Mouse (Mus musculus) olfactory bulb, adult 2 months (tissue): Measurements from ENCODE around the gene Polr3gl. TPM values are rescaled to one million over a fixed set of nuclear protein-coding genes. Genes with fewer than 3 reads are reported as not detected.

Experiments used
- H3K27ac ChIP-seq: fragments of 200-500 bp; 2 replicates; pipeline ENCODE4 v1.5.1; 2012; ENCODE audit warnings: low read depth, low read length; ENCODE audit not compliant: insufficient read depth
- H3K4me1 ChIP-seq: fragments of 200-500 bp; 2 replicates; pipeline ENCODE4 v1.6.1; 2012; ENCODE audit warnings: low read length; ENCODE audit not compliant: control insufficient read depth, insufficient read depth
- H3K4me3 ChIP-seq: fragments of 200-500 bp; 2 replicates; pipeline ENCODE4 v1.5.1; 2012; ENCODE audit warnings: mild to moderate bottlenecking, low read depth, low read length, moderate library complexity; ENCODE audit not compliant: insufficient read depth
- CTCF ChIP-seq: fragments of 200-500 bp; IDR thresholded peaks from 2 replicates; pipeline ENCODE4 v1.5.1; 2012; ENCODE audit warnings: low read depth, mild to moderate bottlenecking, low read length, moderate library complexity; ENCODE audit not compliant: insufficient read depth
- POLR2A ChIP-seq: fragments of 200-500 bp; IDR thresholded peaks from 2 replicates; pipeline ENCODE4 v1.6.1; 2012; ENCODE audit warnings: mild to moderate bottlenecking, low read depth, low read length, moderate library complexity; ENCODE audit not compliant: insufficient read depth
- WGBS: fragments of 180-500 bp; shearing (Covaris S2); methylation state at CpG from one replicate; pipeline ENCODE4 v1.1.7; 2018; 5-methylcytosine and 5-hydroxymethylcytosine counted together
- polyA plus RNA-seq: library from polyadenylated mRNA; stranded (reverse); fragments of >200 nt; gene quantifications from 2 replicates; pipeline ENCODE4 v1.2.4, GENCODE M21; 2012; ENCODE audit warnings: low replicate concordance; ENCODE audit not compliant: missing spikeins, insufficient read depth, insufficient read length

Polr3gl gene
- polyA plus RNA-seq, 1 experiment = not detected

DNA sequence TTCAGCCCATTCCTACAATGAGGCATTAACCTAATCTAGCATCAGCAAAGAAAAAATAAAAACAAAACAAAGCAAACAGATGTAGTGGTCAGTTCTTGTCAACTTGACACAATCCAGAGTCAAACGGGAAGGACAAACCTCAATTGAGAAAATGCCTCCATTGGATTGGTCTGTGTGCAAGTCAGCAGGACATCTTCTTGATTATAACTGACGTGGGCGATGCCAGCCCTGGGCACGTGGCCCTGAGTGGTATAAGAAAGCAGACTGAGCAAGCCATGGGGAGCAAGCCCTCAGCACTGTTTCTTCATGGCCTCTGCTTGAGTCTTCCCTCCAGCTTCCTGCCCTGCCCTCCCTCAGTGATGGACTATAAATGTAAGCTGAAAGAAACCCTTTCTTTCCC, 47.1 kb downstream of the Polr3gl start:
- H3K27ac ChIP-seq = no peak overlapping the region
- no peak overlapping the region for H3K4me3 ChIP-seq
- TF ChIP-seq POLR2A (no peak), CTCF (no peak)
- 33% methylated on average over 4 of the region's 4 CpGs for WGBS
- H3K4me1 ChIP-seq = no peaks in the 10 kb centered on the region

DNA sequence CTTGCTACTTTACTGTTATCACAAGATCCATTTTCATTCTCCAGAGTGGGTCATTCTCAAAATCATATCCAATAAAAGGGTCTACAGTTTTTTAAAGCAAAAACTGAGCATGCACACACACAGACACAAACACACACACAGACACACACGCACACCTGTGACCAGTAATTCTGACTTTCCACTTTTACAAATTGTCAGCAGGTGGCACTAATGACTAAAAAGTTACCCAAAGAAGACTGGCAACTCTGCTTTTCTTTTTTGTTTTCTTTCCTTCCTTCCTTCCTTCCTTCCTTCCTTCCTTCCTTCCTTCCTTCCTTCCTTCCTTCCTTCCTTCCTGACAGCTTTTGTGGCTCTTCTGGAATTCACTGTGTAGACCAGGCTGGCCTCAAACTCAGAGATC, 48.4 kb downstream of the Polr3gl start:
- H3K27ac ChIP-seq = no peak overlapping the region
- no peak overlapping the region for H3K4me3 ChIP-seq
- no peak for TF ChIP-seq CTCF
- no peak for TF ChIP-seq POLR2A
- H3K4me1 ChIP-seq = no peaks in the 10 kb centered on the region
- WGBS = 33% methylated on average over 1 of the region's 1 CpGs

DNA sequence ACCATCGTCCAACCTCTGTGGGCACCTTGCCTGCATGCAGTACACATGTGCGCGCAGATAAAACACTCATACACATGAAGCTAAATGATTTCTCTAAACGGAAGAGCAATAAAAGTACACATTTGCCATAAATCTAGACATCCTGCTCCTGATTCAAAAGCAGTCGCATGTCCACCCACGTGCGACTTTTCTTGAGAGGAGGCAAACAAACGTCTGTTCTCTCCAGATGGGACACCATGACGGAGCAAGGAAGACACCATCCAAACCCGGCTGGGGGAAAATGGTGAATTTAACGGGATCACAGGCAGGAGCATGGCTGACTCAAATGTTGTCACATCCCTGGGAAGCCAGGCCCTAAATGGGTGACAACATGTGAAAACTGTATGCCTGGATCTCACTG, 50.6 kb downstream of the Polr3gl start:
- 94% methylated on average over 11 of the region's 11 CpGs for WGBS
- no peaks in the 10 kb centered on the region for H3K4me1 ChIP-seq
- H3K27ac ChIP-seq = no peak overlapping the region
- no peak for TF ChIP-seq CTCF
- no peak for TF ChIP-seq POLR2A
- no peak overlapping the region for H3K4me3 ChIP-seq

DNA sequence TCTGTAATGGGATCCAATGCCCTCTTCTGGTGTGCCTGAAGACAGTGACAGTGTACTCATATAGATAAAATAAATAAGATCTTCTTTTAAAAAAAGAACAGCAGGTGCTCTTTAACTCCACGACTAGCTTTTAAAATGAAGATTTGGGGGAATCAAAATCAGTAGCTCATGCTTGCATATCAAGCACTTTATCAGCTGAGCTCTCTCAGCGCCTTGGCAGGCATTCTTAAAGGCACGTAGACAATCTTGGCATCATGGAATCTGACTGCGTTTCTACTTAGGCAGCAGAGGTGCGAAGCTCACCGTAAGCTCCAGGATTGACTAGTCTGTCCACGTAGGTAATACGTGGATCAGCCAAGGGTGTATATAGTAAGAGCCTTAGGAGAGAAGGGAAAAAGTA, 51.4 kb downstream of the Polr3gl start:
- WGBS = 82% methylated on average over 8 of the region's 8 CpGs
- no peaks in the 10 kb centered on the region for H3K4me1 ChIP-seq
- H3K27ac ChIP-seq = no peak overlapping the region
- no peak overlapping the region for H3K4me3 ChIP-seq
- TF ChIP-seq CTCF (no peak), POLR2A (no peak)

DNA sequence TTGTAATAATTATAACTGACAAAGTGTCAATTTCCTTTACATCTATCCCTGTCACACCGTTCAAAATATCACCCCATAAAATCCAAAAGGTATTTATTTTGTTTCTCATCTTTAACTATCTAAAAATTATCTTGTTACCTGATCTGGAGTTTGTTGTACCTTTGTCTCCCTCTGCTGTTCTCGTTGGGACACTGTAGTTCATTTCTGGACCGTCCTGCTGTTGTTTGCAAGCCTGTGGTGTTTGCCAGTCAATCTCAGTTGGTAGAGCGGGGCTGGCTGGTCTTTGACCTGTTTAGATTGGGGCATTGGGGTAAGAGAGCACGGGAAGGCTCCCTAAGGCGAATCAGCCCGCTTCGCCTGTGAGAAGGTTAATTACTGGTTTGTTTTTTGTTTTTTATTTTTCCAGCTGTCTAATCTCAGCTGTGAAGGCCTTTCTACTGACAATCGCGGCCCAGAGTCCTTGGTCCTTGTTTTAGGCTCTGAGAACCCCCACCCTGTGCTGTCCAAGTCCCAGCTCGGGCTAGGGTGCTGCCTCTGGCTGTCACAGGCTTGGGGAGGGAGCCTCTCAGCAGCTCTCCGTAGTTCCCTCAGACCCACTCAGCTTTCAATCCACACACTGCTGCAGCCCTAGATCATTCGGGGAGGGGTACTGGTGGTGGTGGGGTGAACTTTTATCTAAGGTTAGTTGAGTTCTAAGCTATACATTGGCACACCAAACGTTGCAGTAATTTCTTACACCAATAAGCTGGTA, 52.5 kb downstream of the Polr3gl start:
- Histone ChIP-seq H3K4me1 (no peaks in the 10 kb centered on the region), H3K27ac (no peak overlapping the region), H3K4me3 (no peak overlapping the region)
- no peak for TF ChIP-seq CTCF
- TF ChIP-seq POLR2A = no peak
- WGBS = 26% methylated on average over 14 of the region's 14 CpGs

DNA sequence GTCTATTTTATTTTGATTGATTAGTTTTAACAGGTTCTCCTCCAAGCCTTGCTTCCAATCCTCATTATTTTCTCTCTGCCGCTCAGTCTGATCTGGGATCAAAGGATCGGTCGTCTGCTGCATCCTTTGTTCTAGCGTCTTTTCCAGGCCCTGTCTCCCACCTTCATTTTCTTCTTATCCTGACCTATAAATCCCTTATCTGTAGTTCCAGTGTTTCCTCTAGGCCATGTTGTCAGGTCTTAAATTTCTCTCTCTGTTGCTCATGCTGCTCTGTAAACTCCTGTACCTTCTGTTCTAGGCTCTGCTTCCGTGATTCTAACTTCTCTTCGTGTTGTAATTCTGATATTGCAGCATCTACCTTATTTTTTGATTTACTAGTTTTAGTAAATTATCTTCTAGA, 53.2 kb downstream of the Polr3gl start:
- Histone ChIP-seq H3K27ac (no peak overlapping the region), H3K4me3 (no peak overlapping the region), H3K4me1 (no peaks in the 10 kb centered on the region)
- no peak for TF ChIP-seq CTCF
- no peak for TF ChIP-seq POLR2A
- 74% methylated on average over 6 of the region's 6 CpGs for WGBS

DNA sequence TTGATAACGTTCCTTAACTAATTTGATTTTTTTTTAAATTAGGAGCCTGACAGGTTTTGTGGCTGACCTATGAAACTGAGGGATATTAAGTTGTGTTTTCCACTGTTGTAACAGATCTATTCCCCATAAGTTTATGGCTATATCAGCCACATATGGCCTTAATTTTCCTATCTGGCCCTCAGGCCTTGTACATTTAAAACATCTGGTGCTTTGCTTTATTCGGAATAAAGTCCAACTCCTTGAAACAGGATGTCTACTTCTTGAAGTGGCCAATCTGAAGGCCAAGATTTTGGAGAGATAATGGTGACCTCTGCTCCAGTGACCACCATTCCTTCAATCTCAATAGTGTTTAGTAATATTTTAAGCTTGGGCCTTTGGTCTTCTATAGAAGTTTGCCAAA, 54.7 kb downstream of the Polr3gl start:
- H3K4me3 ChIP-seq = no peak overlapping the region
- H3K27ac ChIP-seq = no peak overlapping the region
- TF ChIP-seq CTCF = no peak
- TF ChIP-seq POLR2A = no peak
- 93% methylated on average over 2 of the region's 2 CpGs for WGBS
- no peaks in the 10 kb centered on the region for H3K4me1 ChIP-seq

DNA sequence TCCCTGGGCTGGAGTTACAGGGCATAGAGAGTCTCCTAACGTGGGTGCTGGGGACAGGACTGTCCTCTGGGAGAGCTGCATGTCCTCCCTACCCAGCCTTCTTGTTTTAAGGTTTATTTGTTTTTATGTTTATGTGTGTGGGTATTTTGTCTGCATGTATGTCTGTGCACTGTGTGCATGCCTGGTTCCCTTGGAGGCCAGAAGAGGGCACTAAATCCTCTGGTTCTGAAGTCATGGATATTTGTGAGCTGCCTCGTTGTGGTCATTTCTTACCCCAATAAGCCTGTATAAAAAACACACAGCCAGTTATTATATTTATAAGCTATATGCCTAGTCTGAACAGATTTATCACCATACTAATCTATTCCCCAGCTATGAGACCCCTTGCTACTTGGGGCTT, 59.7 kb downstream of the Polr3gl start:
- no peak for TF ChIP-seq CTCF
- no peak for TF ChIP-seq POLR2A
- Histone ChIP-seq H3K4me3 (no peak overlapping the region), H3K4me1 (no peaks in the 10 kb centered on the region), H3K27ac (no peak overlapping the region)
- 53% methylated on average over 2 of the region's 2 CpGs for WGBS

DNA sequence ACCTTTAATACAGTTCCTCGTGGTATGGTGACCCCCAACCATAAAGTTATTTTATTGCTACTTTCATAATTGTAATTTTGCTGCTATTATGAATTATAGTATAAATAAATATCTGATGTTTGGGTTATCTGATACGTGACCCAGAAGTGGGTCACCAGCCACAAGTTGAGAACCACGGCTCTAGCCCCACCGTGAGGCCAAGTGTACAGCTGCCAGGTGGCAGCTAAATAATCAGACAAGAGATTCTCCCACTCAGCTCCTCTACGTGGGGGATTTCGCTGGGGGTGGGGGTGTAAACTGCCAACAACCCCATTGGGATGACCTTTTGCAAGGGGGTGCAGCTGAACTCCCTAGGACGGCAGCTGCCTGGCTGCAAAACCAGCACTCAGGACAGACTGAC, 61.9 kb downstream of the Polr3gl start:
- H3K4me3 ChIP-seq = no peak overlapping the region
- H3K27ac ChIP-seq = no peak overlapping the region
- peaks cover 4% of the 10 kb centered on the region for H3K4me1 ChIP-seq
- WGBS = 76% methylated on average over 7 of the region's 7 CpGs
- TF ChIP-seq CTCF (no peak), POLR2A (no peak)

DNA sequence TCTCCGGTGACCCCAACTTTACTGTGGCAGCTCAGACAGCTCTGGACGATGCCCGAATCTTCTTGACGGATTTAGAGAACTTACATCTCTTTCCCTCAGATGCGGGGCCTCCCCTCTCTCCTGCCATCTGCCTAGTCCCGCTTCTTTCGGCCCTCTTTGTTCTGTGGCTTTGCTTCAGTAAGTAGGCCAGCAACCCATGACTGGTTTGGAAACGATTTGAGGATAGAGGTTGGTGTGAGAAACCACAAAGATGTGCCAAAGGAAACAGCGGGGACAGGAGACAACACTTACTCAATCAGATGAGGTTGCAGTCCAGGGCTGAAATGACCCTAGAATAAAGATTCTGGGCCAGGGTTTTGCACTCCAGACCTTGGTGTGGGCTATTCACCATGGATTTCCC, 65.5 kb downstream of the Polr3gl start:
- H3K27ac ChIP-seq = no peak overlapping the region
- 74% methylated on average over 9 of the region's 9 CpGs for WGBS
- H3K4me1 ChIP-seq = peaks cover 8% of the 10 kb centered on the region
- H3K4me3 ChIP-seq = no peak overlapping the region
- TF ChIP-seq CTCF (no peak), POLR2A (no peak)

Other genes with a start within 250 kb of the Polr3gl start
- not detected in 2 replicates for gene BC107364, start 141.9 kb downstream of the Polr3gl start, polyA plus RNA-seq
- not detected in 2 replicates for gene Hfe2, start 69.0 kb downstream of the Polr3gl start, polyA plus RNA-seq
- gene Txnip, start 36.2 kb downstream of the Polr3gl start, polyA plus RNA-seq = not detected in 2 replicates
- not detected in 2 replicates for gene Gm16253, start 17.2 kb downstream of the Polr3gl start, polyA plus RNA-seq
- gene Ankrd34a, start 2.5 kb upstream of the Polr3gl start, polyA plus RNA-seq = not detected in 2 replicates
- not detected in 2 replicates for gene Lix1l, start 7.0 kb upstream of the Polr3gl start, polyA plus RNA-seq
- not detected in 2 replicates for gene Rbm8a, start 35.8 kb upstream of the Polr3gl start, polyA plus RNA-seq
- not detected in 2 replicates for gene Pex11b, start 41.2 kb upstream of the Polr3gl start, polyA plus RNA-seq
- not detected in 2 replicates for gene Gm42957, start 41.3 kb upstream of the Polr3gl start, polyA plus RNA-seq
- gene Itga10, start 51.4 kb upstream of the Polr3gl start, polyA plus RNA-seq = not detected in 2 replicates
- not detected in 2 replicates for gene Ankrd35, start 76.0 kb upstream of the Polr3gl start, polyA plus RNA-seq
- gene Pias3, start 102.2 kb upstream of the Polr3gl start, polyA plus RNA-seq = not detected in 2 replicates
- not detected in 2 replicates for gene Nudt17, start 114.4 kb upstream of the Polr3gl start, polyA plus RNA-seq
- gene Polr3c, start 133.4 kb upstream of the Polr3gl start, polyA plus RNA-seq = not detected in 2 replicates
- gene Rnf115, start 133.5 kb upstream of the Polr3gl start, polyA plus RNA-seq = not detected in 2 replicates
- gene Pdzk1, start 235.1 kb upstream of the Polr3gl start, polyA plus RNA-seq = not detected in 2 replicates
- not detected in 2 replicates for gene Cd160, start 235.2 kb upstream of the Polr3gl start, polyA plus RNA-seq